Mouse (Mus musculus) gastrocnemius, postnatal 36 days (tissue): ENCODE results near the gene Lhpp. TPM values are rescaled to one million over a fixed set of nuclear protein-coding genes. Genes with fewer than 3 reads are reported as not detected.

ENCODE experiments used
- DNase-seq, 2 experiments: peaks; one replicate each; pipeline ENCODE4 v3.0.0; 2022
- intact Hi-C: fragments of 180-260 bp; cut with DNase I; formaldehyde crosslinking; loops from one replicate; pipeline ENCODE4 v1.15.1; 2025
- total RNA-seq, 2 experiments: library from RNA; stranded (reverse); gene quantifications; 2 replicates each; pipeline ENCODE4 v1.2.3; 2021

The Lhpp gene
- total RNA-seq, 2 experiments from 2014 or later, result 12.9 to 13.2 TPM

DNA sequence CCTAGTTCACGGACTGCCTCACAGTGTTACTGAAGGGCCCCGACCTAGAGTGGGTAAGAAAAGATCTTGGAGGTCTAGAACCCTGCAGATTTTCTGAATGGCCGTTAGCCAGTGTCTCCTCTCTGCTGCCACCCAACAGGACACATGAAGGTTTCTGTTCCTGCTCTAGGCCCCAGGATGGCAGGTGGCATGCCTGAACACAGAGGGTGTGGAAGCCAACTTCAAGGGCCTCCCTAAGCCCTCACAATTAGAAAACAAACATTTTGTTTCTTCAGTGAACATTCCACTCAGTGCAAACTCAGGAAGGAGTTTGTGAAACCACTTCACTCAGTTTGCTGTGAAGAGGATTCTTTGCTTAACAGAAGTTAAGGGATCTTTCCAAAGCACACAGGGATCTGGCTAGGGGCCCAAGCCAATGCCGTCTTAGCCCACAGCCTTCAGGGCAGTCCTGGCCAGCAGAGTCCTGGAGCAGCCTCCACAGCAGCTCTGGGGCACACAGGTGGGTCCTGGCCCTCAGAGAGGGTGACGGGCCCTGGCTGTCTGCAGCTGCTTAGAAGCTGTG, 114.1 kb downstream of the Lhpp start:
- intact Hi-C loops, result loop anchor here (5.0 kb wide), 1 partner anchor 88 kb away; the partner anchor contains the start of gene Fam53b
- DNase-seq, result no peak

DNA sequence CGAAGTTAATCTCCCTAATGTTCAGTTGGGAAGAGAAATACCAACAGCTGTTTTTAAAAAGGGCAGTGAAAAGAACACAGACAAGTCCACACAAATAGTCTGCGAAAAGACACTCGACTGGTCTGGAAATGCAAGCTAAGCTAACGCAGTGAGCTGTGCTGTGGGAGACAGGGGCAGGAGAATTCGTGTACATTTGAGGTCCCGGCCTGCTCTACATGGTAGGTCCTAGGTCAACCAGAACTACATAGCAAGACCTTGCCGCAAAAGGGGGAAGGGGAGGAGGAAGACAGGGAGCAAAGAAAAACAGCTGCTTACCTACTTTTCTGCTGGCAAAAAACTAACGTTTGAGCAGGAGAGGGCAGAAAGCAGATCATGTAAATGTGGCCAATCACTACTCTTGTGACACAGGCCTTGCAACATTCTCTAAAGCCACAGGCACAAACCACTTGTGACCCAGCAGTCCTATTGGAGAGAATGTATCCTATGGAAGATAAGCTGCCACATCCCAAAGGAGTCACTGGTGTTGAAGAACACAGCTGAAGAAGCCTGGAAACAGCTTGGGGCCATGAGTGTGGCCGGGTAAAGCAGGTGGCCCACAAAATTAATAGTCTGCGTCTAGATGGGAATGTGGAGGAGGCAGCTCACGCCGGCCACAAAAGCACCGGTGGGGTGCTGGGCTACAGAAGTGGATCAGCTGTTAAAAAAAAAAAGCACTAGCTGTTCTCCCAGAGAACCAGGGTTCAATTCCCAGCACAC, 115.8 kb downstream of the Lhpp start:
- intact Hi-C loops, result no loop called here
- DNase-seq, result no peak

DNA sequence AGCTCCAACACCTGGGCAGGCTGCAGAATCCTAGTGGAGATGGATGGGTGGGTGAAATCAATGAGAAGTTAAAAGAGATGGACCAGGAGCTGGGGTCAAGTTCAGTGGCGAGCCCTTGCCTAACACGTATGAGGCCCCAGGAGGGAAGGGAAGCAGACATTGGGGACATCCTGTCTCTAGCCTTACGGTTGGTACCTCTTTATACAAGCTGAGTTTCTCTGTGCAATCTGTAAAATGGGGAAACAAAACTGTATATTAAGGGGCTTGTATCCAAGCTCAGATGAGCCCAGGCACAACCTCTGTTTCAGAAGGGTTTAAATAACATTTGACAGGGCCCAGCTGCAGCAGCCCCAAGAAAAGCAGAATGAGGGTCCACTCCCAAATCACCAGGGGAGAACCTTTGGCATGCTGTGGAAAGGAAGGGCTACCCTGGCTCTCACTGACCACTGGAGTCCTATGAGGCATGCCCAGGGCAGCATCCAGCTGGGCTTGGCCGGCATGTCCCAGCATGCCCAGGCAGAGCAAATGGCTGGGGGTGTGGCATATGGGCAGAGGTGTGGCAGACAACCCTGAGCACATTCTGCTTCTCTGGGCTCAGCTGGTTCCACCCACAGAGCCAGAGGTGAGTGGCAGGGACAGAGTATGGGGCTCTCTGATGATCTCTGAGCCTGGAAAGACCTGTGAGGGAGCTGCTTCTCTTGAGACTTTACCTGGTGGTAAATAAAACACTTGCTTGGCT, 118.8 kb downstream of the Lhpp start:
- no peak for DNase-seq
- intact Hi-C loops, result no loop called here

DNA sequence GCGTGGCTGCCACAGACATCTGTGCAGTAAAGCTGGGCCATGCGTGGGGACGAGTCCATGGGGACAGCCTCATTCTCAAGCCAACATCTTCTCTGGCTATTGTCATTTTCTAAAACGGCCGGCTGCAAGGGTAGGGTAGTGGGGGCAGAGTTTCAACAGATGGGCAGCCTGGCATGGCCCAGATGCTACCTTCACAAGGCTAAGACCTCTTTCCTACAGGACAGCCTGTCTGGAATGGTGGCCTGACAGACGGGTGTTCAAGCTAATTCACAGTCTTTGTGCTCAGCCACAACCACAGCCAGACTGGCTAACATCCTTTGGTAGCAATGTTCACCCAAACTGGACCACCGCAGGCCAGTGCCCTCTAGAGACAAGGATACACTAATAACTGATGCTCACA, 120.1 kb downstream of the Lhpp start:
- intact Hi-C loops, result no loop called here
- DNase-seq, result no peak

DNA sequence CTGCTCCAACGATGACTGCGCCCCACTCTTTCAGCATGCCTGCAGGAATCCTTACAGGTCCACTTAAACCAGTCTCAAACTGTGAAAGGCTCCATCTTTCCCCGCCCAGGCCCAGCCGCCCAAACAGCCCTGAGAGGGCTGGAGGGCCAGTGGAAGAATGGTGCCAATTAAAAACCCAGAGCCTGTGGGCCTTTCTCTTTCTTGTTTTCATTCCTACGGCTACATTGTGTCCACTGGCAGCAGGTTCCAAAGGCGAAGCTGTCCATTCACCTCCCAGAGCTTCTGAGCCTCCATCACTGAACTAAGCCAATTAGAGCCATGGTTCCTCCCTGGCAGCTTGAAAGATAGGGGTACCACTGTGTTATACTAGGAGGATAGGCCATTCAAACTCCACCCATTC, 121.1 kb downstream of the Lhpp start:
- DNase-seq, result no peak
- intact Hi-C loops, result no loop called here

DNA sequence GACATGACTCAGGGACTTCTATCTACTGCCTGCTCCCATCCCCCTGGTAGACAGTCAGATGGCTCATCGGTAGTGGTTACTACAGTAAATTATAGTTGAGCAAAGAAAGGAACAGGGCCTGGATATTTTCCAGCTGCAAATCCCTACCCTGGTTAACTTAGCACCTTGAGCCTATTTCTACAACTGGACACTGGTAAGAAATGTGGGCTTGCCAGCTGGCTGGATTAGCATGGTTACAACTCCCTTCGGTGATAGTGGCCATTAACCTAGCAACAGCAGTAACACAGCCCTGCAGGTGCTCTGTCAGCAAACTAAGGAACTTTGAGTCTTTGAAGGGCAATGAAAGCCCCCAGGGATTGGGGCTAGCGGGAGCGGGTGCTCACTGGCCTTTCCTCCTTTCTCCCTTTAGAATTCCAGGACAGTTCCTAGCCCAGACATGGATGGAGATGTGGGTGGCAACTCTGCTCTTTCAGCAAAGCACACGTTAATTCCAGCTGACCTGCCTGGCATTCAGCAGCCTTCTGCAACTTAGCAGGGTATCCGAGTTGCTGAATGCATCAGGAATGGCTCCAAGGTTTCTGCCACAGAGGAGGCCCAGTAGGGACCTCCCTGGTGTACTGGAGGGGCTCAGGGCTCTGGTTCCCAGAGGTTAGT, 121.8 kb downstream of the Lhpp start:
- intact Hi-C loops, result no loop called here

DNA sequence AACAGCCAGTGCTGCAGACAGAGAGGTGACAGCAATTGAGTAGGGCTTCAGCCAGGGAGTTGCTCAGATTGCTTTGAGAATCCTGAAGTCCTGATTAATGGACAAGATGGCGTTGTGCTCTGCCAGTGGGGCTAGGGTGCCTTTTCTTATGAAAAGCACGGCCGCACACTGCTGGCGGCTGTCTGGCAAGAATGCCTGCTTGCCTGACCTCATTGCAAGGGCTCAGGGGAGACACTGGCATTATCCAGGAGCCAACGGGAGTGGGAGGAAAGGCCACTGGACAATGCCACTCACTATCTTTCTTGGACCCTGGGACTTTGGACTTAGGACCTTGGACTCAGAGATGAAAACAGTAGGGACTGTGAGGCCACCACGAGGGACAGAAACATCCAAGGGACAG, 123.1 kb downstream of the Lhpp start:
- no peak for DNase-seq
- intact Hi-C loops, result no loop called here

More for the DNA sequence above, 121.8 kb downstream of the Lhpp start:
- no peak for DNase-seq

DNA sequence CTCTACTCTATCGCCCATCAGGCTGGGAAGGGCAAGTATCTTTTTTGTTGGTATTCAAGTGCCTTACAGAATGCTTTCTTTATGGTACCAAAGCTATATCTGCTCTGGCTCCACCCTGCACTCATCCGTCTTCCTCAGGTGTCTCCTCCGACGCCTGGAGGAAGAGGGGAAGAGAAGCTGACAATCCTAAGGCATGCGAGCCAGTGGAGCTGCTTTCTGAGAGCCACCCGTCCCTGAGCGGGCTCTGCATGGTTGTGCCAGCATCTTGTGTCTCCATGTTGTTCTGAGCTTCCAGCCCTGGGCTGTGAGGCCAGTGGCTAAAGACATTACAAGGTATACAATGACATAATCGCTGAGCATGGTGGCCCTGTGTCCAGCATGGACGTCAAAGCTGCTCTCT, 123.8 kb downstream of the Lhpp start:
- DNase-seq, result no peak
- intact Hi-C loops, result no loop called here

DNA sequence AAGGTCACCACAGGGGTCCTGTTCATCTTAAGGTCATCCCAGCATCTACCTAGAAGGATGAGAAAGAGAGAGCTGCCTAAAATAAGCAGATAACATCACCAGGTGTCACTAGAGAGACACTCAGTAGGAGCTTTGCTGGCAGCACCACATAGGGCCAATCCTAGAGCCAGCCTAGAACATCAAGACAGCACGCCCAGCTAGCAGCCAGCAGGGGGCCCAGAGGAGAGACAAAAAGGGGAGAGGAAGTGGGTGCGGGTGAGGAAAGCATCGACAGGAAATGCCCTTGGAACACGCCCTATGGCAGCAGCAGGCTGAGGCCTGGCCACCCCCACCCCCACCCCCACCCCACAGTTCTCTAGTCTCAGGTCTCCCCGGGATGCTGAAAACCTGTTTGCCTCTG, 124.7 kb downstream of the Lhpp start:
- intact Hi-C loops, result loop anchor here (5.0 kb wide), 1 partner anchor 77 kb away; the partner anchor contains the start of gene Fam53b
- DNase-seq, result peak in 1 of 2 experiments; percentile 47

DNA sequence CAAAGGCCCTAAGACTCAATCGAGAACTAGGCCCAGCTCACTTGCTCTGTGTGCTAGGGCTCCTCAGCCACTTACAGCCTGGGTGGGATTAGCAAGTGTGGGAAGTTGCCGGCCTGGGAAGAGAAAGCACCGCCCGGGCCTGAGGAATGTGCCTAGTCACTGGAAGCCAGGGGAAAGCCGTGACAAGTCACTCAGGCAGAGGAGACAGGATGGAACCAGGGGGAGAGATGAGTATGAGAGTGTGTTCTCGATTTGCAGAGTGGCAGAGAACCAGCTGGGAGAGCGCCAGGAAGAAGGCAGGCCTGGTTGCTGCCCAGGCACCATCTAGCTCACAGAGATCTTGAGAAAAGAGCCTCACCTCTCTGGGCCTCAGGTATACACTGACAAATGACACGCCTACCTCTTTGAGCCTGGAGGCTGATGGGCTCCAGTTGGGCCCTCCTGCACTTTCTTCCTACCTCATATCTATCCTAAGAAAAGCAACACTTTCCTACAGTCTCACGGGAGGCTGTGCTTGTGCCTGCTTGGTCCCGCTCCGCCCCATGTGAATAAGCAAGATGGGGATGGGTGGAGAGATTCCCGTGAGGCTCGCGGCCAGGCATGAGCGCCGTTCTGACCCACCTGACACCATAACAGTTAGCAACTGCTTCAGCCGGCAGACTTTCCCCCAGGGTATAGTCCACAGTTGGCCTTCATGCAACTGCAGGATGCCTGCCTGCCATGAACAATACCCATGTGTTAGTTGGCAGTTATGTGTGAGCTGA, 125.8 kb downstream of the Lhpp start:
- intact Hi-C loops, result loop anchor here (5.0 kb wide), 1 partner anchor 76 kb away; the partner anchor contains the start of gene Fam53b
- DNase-seq, result peak; percentile 51 to 57

DNA sequence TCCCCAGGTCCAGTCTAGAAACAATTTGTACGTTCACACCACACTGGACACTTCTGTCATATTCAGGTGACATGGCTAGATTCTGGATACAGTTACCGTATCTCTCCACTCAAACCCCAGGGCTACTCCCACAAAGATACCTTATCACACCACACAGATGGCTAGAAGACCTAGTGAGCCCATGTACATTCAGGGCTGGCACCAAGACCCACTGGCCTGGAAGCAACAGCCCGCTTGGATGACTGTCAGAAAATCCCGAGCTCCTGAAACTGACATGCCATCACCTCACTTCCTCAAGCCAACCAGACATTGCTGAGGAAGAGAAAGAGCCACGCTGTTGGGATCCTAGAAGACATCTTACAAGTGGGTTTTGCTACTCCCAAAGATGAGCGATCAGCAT, 128.4 kb downstream of the Lhpp start:
- intact Hi-C loops, result loop anchor here (5.0 kb wide), 1 partner anchor 73 kb away; the partner anchor contains the start of gene Fam53b
- DNase-seq, result no peak

DNA sequence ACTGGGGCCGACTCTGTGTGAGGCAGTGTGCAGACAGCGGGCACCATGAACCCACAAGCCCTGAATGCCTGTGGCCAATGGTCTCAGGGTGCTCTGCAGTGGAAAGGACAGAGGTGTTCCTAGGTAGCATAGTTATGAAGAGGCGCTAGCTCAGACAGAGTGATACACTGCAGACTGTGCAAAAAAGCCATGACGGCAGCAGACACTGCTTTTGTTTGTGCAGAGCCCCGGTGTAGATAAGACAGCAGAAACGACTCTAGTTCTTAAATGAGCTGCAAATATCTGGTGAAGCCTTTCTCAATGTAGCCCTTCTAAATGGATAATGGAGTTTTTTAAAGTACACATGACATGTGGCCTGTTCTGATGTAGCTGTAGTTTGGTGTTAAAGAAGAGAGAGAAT, 129.4 kb downstream of the Lhpp start:
- DNase-seq, result no peak
- intact Hi-C loops, result loop anchor here (5.0 kb wide), 1 partner anchor 72 kb away; the partner anchor contains the start of gene Fam53b

DNA sequence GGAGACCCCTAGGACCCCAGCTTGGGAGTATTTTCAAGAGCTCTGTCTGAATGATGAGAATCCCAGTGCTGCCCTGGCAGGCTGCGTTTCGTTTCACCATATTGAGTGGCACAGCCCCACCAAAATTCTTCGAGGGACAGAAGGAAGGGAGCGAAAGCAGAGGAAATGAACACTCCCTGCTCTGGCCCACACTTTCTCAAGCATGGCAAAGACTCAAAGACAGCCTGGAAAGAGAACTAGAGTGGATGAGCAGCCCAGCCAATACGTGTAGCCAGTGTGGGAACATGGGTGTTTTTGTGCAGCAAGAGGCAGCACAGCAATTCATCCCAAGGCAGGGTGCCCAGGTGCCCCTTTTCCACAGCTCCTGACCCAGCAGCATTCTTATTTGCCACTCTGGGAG, 132.5 kb downstream of the Lhpp start:
- intact Hi-C loops, result no loop called here
- DNase-seq, result no peak

DNA sequence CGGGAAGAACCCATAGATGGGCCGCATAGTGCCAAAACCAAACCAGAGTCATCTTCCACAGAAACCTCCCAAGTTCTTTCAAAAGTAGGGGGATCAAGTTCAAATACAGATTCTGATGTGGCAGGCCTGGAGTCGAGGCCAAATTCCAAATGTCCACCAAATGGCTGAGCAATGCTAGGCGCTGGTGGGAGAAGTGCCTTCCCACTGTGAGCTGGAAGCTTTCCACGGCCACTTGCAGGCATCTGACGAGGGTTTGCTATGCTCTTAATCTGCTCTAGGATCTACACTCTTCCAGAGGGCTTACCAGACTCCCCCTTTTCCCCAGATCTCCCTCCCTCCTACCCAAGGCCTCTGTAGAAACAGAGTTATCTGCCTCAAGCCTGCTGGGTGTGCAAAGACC, 136.7 kb downstream of the Lhpp start:
- intact Hi-C loops, result no loop called here
- no peak for DNase-seq

DNA sequence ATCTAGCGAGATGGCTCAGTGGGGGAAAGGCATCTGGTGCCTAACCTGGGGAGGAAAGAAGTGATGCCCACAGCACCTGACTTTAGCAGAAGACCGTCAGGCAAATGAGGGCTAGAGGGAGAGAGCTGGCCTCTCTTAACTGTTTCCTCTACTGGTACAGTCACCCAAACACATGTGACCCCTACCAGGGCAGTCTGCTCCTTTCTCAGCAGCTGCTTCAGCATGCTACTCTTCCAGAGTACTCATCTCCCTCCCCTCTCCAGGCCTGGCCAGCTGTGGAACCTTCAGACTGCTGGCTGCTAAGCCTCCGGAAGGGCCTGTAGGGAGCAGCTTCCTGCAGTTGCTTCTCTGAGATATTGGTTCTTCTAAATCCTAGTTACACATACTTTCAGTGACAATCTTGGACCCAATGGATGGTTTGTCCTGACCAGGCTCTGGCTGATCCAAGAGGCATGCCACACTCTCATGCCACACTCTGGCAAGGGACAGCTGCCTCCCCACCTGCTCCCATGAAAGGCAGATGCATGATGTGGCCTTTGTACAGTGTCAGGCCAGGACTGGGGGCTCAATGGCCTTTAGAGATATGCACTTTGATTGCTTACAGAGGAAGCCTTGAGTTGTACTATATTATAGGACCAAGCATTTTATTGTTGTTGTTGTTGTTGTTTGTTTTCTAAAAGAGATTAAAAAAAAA, 137.8 kb downstream of the Lhpp start:
- intact Hi-C loops, result no loop called here
- no peak for DNase-seq

DNA sequence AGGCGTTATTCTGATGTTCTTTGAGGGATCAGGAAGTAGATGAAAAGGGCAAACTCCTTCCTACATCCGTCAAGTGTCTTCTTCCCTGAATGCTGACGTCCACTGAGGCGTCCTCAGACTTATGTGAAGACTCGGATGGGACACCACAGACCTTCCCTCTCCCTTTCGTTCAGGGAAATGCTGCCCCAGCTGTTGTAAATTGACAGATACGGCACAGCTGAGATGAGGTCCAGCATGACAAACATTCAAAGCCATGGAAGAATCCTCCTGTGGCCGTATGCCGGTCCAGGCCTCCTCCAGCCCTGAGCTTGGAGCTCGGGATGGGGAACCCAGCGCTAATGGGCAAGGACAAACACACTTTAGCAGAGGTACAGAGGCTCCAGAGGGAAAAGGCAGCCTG, 139.1 kb downstream of the Lhpp start:
- no peak for DNase-seq

DNA sequence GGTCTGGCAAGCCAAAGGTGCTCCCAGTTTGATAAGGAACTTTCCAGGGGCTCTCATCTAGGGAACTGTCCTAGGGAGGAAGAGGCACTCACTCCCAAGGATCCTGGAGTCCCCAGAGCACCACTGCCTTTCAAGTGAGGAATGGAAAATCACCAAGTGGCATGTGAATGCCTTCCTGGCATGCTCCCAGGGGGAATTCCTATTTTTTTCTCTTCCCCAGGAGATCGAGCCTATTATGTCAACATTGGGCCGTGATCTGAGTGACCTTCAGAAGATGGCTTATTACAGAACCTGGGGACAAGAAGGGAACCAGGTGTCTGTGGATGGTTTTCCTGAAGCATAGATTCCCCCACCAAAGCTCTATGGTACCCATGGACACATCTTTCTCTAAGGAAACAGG, 141.3 kb downstream of the Lhpp start:
- intact Hi-C loops, result no loop called here
- DNase-seq, result no peak

More for the DNA sequence above, 139.1 kb downstream of the Lhpp start:
- intact Hi-C loops, result no loop called here

DNA sequence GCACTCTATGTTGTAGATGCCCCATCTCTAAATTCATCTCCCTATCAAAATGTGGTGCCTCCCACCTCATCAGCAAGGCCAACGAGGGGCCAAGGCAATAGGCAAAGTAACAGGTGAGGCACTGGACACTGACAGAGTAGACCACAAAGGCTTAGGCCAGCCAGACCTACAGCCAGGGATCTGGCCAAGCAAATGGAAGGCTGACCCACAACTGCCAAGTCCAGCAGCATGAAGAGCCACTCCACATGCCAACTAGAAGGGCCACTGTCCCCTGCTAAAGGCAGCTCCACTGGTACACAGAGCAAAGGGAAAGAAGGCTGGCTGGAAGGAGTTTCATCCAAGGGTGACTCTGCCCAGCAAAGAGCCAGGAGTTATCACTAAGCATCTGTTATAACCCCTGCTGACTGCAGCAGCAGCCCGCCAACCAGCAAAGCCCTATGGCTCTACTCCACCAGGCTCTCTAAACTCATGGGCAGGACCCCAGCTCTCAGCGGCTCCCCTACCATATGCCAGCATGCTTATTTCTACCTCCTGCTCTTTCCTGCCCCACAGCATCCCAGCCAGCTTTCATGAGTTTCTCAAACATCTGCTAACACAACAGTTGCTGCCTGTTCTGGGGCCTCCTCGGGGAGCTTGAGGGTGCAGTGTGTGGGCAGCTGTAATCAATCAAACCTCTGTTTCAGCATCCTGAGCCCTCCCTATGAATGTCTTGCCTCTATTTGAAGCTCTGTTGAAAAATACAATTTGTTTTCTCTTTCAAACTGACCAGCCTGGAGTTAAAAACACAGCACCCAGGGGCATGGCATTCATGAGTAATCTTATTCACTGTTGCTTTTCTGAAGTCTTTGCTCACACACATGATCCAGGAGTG, 143.3 kb downstream of the Lhpp start:
- DNase-seq, result no peak
- intact Hi-C loops, result no loop called here

DNA sequence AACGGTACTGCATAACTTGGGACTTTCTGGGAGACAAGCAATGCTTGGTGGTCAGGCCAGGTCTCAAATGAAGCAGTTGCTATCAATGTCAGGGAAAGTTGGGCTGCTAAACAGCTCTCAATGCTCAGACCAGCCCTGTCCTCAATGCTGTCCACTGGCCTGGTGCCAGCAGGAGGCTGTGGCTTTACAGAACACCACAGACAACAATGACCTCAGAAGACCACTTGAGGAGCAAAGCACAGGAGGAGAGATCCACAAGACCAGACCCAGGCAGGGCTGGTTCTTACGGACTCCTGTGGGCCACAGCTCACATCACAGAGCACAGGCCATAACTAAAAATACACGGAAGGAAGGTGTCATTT, 143.9 kb downstream of the Lhpp start:
- DNase-seq, result peak in 1 of 2 experiments; percentile 47
- intact Hi-C loops, result no loop called here
